Mouse (Mus musculus) olfactory bulb, adult 2 months (tissue): ENCODE measurements around the gene Pear1.

Experiments used
- CTCF ChIP-seq: fragments of 200-500 bp; IDR thresholded peaks from 2 replicates; pipeline ENCODE4 v1.5.1; 2012; ENCODE audit warnings: low read depth, mild to moderate bottlenecking, low read length, moderate library complexity; ENCODE audit not compliant: insufficient read depth
- POLR2A ChIP-seq: fragments of 200-500 bp; IDR thresholded peaks from 2 replicates; pipeline ENCODE4 v1.6.1; 2012; ENCODE audit warnings: mild to moderate bottlenecking, low read depth, low read length, moderate library complexity; ENCODE audit not compliant: insufficient read depth

DNA sequence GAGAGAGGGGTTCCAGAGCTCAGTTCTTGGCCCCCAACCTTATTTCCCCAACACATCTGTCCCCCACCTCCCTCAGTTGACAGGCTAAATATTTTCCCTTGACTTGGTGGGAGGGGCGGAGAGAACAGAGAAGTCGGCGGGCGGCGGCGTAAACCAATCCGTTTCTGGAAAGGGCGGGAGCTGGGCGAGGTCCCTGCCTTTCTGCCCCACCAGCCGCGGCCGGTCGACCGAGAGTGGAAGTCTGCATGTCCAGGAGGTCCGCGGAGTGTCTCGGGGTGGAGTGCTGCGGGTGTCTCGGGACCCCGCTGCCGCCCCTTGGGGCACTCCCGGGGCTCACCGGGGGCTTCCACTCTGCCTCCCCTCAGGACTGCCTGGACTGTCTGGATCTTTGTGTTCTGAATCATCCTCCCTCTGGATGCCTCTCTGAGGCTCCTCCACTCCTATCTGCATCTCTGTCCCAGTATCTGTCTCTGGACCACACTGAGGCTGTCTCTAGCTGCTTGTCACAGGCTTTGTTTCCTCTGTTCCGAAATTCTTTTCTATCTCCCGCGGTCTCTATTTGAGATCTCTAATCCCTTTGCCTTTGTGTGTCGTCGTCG lies 27.3 kb downstream of the Pear1 start, which contains the start of gene Insrr:
- TF ChIP-seq CTCF: no peak
- no peak for TF ChIP-seq POLR2A
